Mouse (Mus musculus): ENCODE data around the gene Cyp1a1. TPM values are rescaled to one million over a fixed set of nuclear protein-coding genes. Genes with fewer than 3 reads are reported as not detected.
A peak's percentile ranks its signal among the peaks of the same experiment; 100 is the strongest.

The Cyp1a1 gene
- polyA plus RNA-seq, 1 experiment from 2014 or later: 0.66 TPM

GRCm38 (mm10) chr9:57681411-57681810, 6.3 kb upstream of the Cyp1a1 start:
- Histone ChIP-seq H3K4me3 (ENCODE audit: low read depth, low read length) (no peak overlapping the region), H3K9ac (ENCODE audit: low read depth, low read length) (no peak overlapping the region), H3K27me3 (replicated peaks; ENCODE audit: control insufficient read depth, insufficient read depth, low read length) (peaks cover 9% of the 10 kb centered on the region), H3K9me3 (ENCODE audit: control insufficient read depth, low read length) (no peaks in the 10 kb centered on the region), H3K4me2 (no peak overlapping the region), H3K36me3 (ENCODE audit: control insufficient read depth, insufficient read depth, low read length) (no peaks in the 10 kb centered on the region), H3K4me1 (replicated peaks; ENCODE audit: control insufficient read depth, insufficient read depth, low read length) (no peaks in the 10 kb centered on the region), H3K27ac (ENCODE audit: low read depth, low read length) (no peak overlapping the region)
- 80% methylated on average over 10 of the region's 10 CpGs for WGBS
- ATAC-seq (replicated peaks; ENCODE audit: low FRiP score) (no peak), DNase-seq (ENCODE audit: low spot score) (no peak)

- WGBS: 73% methylated on average over 5 of the region's 5 CpGs
- H3K4me1 ChIP-seq (replicated peaks; ENCODE audit: control insufficient read depth, insufficient read depth, low read length): no peaks in the 10 kb centered on the region
- H3K4me3 ChIP-seq (ENCODE audit: low read depth, low read length): no peak within 1 kb of the TSS
- H3K27ac ChIP-seq (ENCODE audit: low read depth, low read length): no peak within 1 kb of the TSS
- DNase-seq (ENCODE audit: low spot score) (no peak), ATAC-seq (replicated peaks; ENCODE audit: low FRiP score) (no peak)
- H3K27me3 ChIP-seq (replicated peaks; ENCODE audit: control insufficient read depth, insufficient read depth, low read length): peaks cover 9% of the 10 kb centered on the region
- no peak within 1 kb of the TSS for H3K4me2 ChIP-seq
- no peaks in the 10 kb centered on the region for H3K9me3 ChIP-seq (ENCODE audit: control insufficient read depth, low read length)
- no peaks in the 10 kb centered on the region for H3K36me3 ChIP-seq (ENCODE audit: control insufficient read depth, insufficient read depth, low read length)
- no peak within 1 kb of the TSS for H3K9ac ChIP-seq (ENCODE audit: low read depth, low read length)
Measured at GRCm38 (mm10) chr9:57683520-57683919, 4.2 kb upstream of the Cyp1a1 start, which contains the start of gene Cyp1a2. Gene Cyp1a2 (minus strand): TSS chr9:57683703.

GRCm38 (mm10) chr9:57686011-57686410, 1.7 kb upstream of the Cyp1a1 start:
- WGBS: 83% methylated on average over 5 of the region's 5 CpGs

GRCm38 (mm10) chr9:57688158-57688557, 430 bp downstream of the Cyp1a1 start:
- no peaks in the 10 kb centered on the region for H3K36me3 ChIP-seq (ENCODE audit: control insufficient read depth, insufficient read depth, low read length)
- H3K9me3 ChIP-seq (ENCODE audit: control insufficient read depth, low read length): no peaks in the 10 kb centered on the region
- ATAC-seq (replicated peaks; ENCODE audit: low FRiP score) (no peak), DNase-seq (ENCODE audit: low spot score) (peak; percentile 47)
- no peak overlapping the region for H3K4me2 ChIP-seq
- H3K27me3 ChIP-seq (replicated peaks; ENCODE audit: control insufficient read depth, insufficient read depth, low read length): 0 out of 2 replicates have a peak, but pooled peaks cover 3% of the 10 kb centered on the region
- 49% methylated on average over 2 of the region's 2 CpGs for WGBS
- H3K9ac ChIP-seq (ENCODE audit: low read depth, low read length): no peak overlapping the region
- H3K4me3 ChIP-seq (ENCODE audit: low read depth, low read length): no peak overlapping the region
- H3K27ac ChIP-seq (ENCODE audit: low read depth, low read length): no peak overlapping the region
- no peaks in the 10 kb centered on the region for H3K4me1 ChIP-seq (replicated peaks; ENCODE audit: control insufficient read depth, insufficient read depth, low read length)

More at GRCm38 (mm10) chr9:57686011-57686410, 1.7 kb upstream of the Cyp1a1 start:
- Histone ChIP-seq H3K36me3 (ENCODE audit: control insufficient read depth, insufficient read depth, low read length) (no peaks in the 10 kb centered on the region), H3K9me3 (ENCODE audit: control insufficient read depth, low read length) (no peaks in the 10 kb centered on the region), H3K4me2 (no peak overlapping the region), H3K9ac (ENCODE audit: low read depth, low read length) (no peak overlapping the region), H3K27me3 (replicated peaks; ENCODE audit: control insufficient read depth, insufficient read depth, low read length) (peaks cover 6% of the 10 kb centered on the region), H3K4me3 (ENCODE audit: low read depth, low read length) (no peak overlapping the region), H3K4me1 (replicated peaks; ENCODE audit: control insufficient read depth, insufficient read depth, low read length) (no peaks in the 10 kb centered on the region), H3K27ac (ENCODE audit: low read depth, low read length) (no peak overlapping the region)
- DNase-seq (ENCODE audit: low spot score) (no peak), ATAC-seq (replicated peaks; ENCODE audit: low FRiP score) (no peak)

- Histone ChIP-seq H3K36me3 (ENCODE audit: control insufficient read depth, insufficient read depth, low read length) (no peaks in the 10 kb centered on the region), H3K27me3 (replicated peaks; ENCODE audit: control insufficient read depth, insufficient read depth, low read length) (peaks cover 3% of the 10 kb centered on the region; the same call in 1 of the 2 replicates), H3K4me1 (replicated peaks; ENCODE audit: control insufficient read depth, insufficient read depth, low read length) (no peaks in the 10 kb centered on the region), H3K9me3 (ENCODE audit: control insufficient read depth, low read length) (no peaks in the 10 kb centered on the region), H3K27ac (ENCODE audit: low read depth, low read length) (no peak overlapping the region), H3K4me2 (no peak overlapping the region), H3K4me3 (ENCODE audit: low read depth, low read length) (no peak overlapping the region), H3K9ac (ENCODE audit: low read depth, low read length) (no peak overlapping the region)
- DNase-seq (ENCODE audit: low spot score): no peak
- no peak for ATAC-seq (replicated peaks; ENCODE audit: low FRiP score)
- 72% methylated on average over 2 of the region's 2 CpGs for WGBS
Measured at GRCm38 (mm10) chr9:57688606-57689005, 878 bp downstream of the Cyp1a1 start.

GRCm38 (mm10) chr9:57694108-57694507, 6.4 kb downstream of the Cyp1a1 start:
- H3K36me3 ChIP-seq (ENCODE audit: control insufficient read depth, insufficient read depth, low read length): no peaks in the 10 kb centered on the region
- H3K4me1 ChIP-seq (replicated peaks; ENCODE audit: control insufficient read depth, insufficient read depth, low read length): peaks cover 15% of the 10 kb centered on the region
- H3K9ac ChIP-seq (ENCODE audit: low read depth, low read length): no peak overlapping the region
- WGBS: 76% methylated on average over 2 of the region's 2 CpGs
- no peak for DNase-seq (ENCODE audit: low spot score)
- H3K9me3 ChIP-seq (ENCODE audit: control insufficient read depth, low read length): no peaks in the 10 kb centered on the region
- no peak overlapping the region for H3K4me3 ChIP-seq (ENCODE audit: low read depth, low read length)
- no peak overlapping the region for H3K4me2 ChIP-seq
- no peak for ATAC-seq (replicated peaks; ENCODE audit: low FRiP score)
- no peak overlapping the region for H3K27ac ChIP-seq (ENCODE audit: low read depth, low read length)
- peaks cover 39% of the 10 kb centered on the region for H3K27me3 ChIP-seq (replicated peaks; ENCODE audit: control insufficient read depth, insufficient read depth, low read length)

- H3K4me3 ChIP-seq (ENCODE audit: low read depth, low read length): peak overlapping the region; percentile 57
- H3K36me3 ChIP-seq (ENCODE audit: control insufficient read depth, insufficient read depth, low read length): no peaks in the 10 kb centered on the region
- WGBS: 2% methylated on average over 42 of the region's 42 CpGs
- H3K4me1 ChIP-seq (replicated peaks; ENCODE audit: control insufficient read depth, insufficient read depth, low read length): peaks cover 15% of the 10 kb centered on the region
- DNase-seq (ENCODE audit: low spot score) (peak; percentile 45), ATAC-seq (replicated peaks; ENCODE audit: low FRiP score) (peak; percentile 57)
- peak overlapping the region; percentile 96 for H3K4me2 ChIP-seq
- H3K27ac ChIP-seq (ENCODE audit: low read depth, low read length): no peak overlapping the region
- peaks cover 39% of the 10 kb centered on the region for H3K27me3 ChIP-seq (replicated peaks; ENCODE audit: control insufficient read depth, insufficient read depth, low read length)
- peak overlapping the region; percentile 44; the same call in 1 of the 2 replicates for H3K9ac ChIP-seq (ENCODE audit: low read depth, low read length)
- H3K9me3 ChIP-seq (ENCODE audit: control insufficient read depth, low read length): no peaks in the 10 kb centered on the region
Measured at GRCm38 (mm10) chr9:57696380-57697285, 8.9 kb downstream of the Cyp1a1 start.

GRCm38 (mm10) chr9:57697380-57697779, 9.7 kb downstream of the Cyp1a1 start:
- H3K4me1 ChIP-seq (replicated peaks; ENCODE audit: control insufficient read depth, insufficient read depth, low read length): peaks cover 15% of the 10 kb centered on the region
- H3K9me3 ChIP-seq (ENCODE audit: control insufficient read depth, low read length): no peaks in the 10 kb centered on the region
- H3K4me3 ChIP-seq (ENCODE audit: low read depth, low read length): peak overlapping the region; percentile 57; the same call in 1 of the 2 replicates
- DNase-seq (ENCODE audit: low spot score) (peak; percentile 39), ATAC-seq (replicated peaks; ENCODE audit: low FRiP score) (peak; percentile 87)
- H3K9ac ChIP-seq (ENCODE audit: low read depth, low read length): no peak overlapping the region
- H3K27ac ChIP-seq (ENCODE audit: low read depth, low read length): no peak overlapping the region
- peak overlapping the region; percentile 96 for H3K4me2 ChIP-seq
- WGBS: 12% methylated on average over 4 of the region's 4 CpGs
- peaks cover 39% of the 10 kb centered on the region for H3K27me3 ChIP-seq (replicated peaks; ENCODE audit: control insufficient read depth, insufficient read depth, low read length)
- no peaks in the 10 kb centered on the region for H3K36me3 ChIP-seq (ENCODE audit: control insufficient read depth, insufficient read depth, low read length)
